Mouse (Mus musculus) embryonic facial prominence, embryonic 11.5 days (tissue): Measurements from ENCODE around the gene Myo1c. TPM values are rescaled to one million over a fixed set of nuclear protein-coding genes. Genes with fewer than 3 reads are reported as not detected.

Experiments
- ATAC-seq: fragments of 200-750 bp; cut with Nextera tagmentation; replicated peaks from 2 replicates; pipeline ENCODE4 v1.8.0; 2017; ENCODE audit warnings: low read depth; ENCODE audit not compliant: insufficient number of reproducible peaks, low FRiP score, low TSS enrichment
- DNase-seq: peaks from one replicate; pipeline ENCODE4 v3.0.0-alpha.2; 2015; ENCODE audit warnings: low spot score
- H3K27ac ChIP-seq: fragments of 300-500 bp; sonication (generic); replicated peaks from 2 replicates; pipeline ENCODE4 v1.5.1; 2014; ENCODE audit warnings: mild to moderate bottlenecking, low read depth, low read length, control low read depth
- H3K27me3 ChIP-seq: fragments of 300-500 bp; sonication (generic); 2 replicates; pipeline ENCODE4 v1.6.1; 2014; ENCODE audit warnings: mild to moderate bottlenecking, low read length, moderate library complexity, mixed read lengths; ENCODE audit not compliant: control insufficient read depth, insufficient read depth
- H3K36me3 ChIP-seq: fragments of 300-500 bp; sonication (generic); replicated peaks from 2 replicates; pipeline ENCODE4 v1.6.1; 2014; ENCODE audit warnings: low read depth, mild to moderate bottlenecking, low read length, moderate library complexity, mixed read lengths; ENCODE audit not compliant: control insufficient read depth, insufficient read depth
- H3K4me1 ChIP-seq: fragments of 300-500 bp; sonication (generic); 2 replicates; pipeline ENCODE4 v1.6.1; 2014; ENCODE audit warnings: low read length, mixed read lengths; ENCODE audit not compliant: control insufficient read depth, insufficient read depth
- H3K4me2 ChIP-seq: fragments of 300-500 bp; sonication (generic); 2 replicates; pipeline ENCODE4 v1.6.1; 2014; ENCODE audit warnings: low read depth, mild to moderate bottlenecking, control low read depth, low read length, moderate library complexity
- H3K4me3 ChIP-seq: fragments of 300-500 bp; sonication (generic); 2 replicates; pipeline ENCODE4 v1.5.1; 2014; ENCODE audit warnings: low read depth, low read length, control low read depth
- H3K9ac ChIP-seq: fragments of 300-500 bp; sonication (generic); replicated peaks from 2 replicates; pipeline ENCODE4 v1.6.1; 2014; ENCODE audit warnings: mild to moderate bottlenecking, control low read depth, low read length
- H3K9me3 ChIP-seq: fragments of 300-500 bp; sonication (generic); replicated peaks from 2 replicates; pipeline ENCODE4 v1.6.1; 2016; ENCODE audit warnings: mild to moderate bottlenecking, low read length, inconsistent platforms, mixed read lengths; ENCODE audit not compliant: control insufficient read depth
- WGBS: fragments of 180-500 bp; shearing (Covaris S2); extraction: QIAGEN DNeasy Blood & Tissue Kit; methylation state at CpG from one replicate; pipeline ENCODE4 v1.1.7; 2014; 5-methylcytosine and 5-hydroxymethylcytosine counted together
- polyA plus RNA-seq: library from polyadenylated mRNA; unstranded; fragments of >200 nt; fragmentation: Nextera tagmentation; extraction: Ambion mirVana; gene quantifications from 2 replicates; pipeline ENCODE4 v1.2.1, GENCODE M21; 2014

The Myo1c gene
- polyA plus RNA-seq, 1 experiment from 2014 or later: 14.1 TPM

- H3K9me3 ChIP-seq: no peaks in the 10 kb centered on the region
- peaks cover 9% of the 10 kb centered on the region for H3K4me1 ChIP-seq
- no peak overlapping the region for H3K27ac ChIP-seq
- H3K4me2 ChIP-seq: peak overlapping the region; percentile 89
- peaks cover 15% of the 10 kb centered on the region for H3K27me3 ChIP-seq
- peak overlapping the region; percentile 53 for H3K4me3 ChIP-seq
- DNase-seq (peak; percentile 69), ATAC-seq (no peak; the same call in 1 of the 2 replicates)
- H3K36me3 ChIP-seq: no peaks in the 10 kb centered on the region
- WGBS: under 1% methylated on average over 78 of the region's 78 CpGs
- H3K9ac ChIP-seq: peak overlapping the region; percentile 74
Measured at GRCm38 (mm10) chr11:75655621-75656545, 5.6 kb downstream of the Myo1c start.

- peak overlapping the region; percentile 74 for H3K9ac ChIP-seq
- no peaks in the 10 kb centered on the region for H3K36me3 ChIP-seq
- peaks cover 15% of the 10 kb centered on the region for H3K27me3 ChIP-seq
Measured at GRCm38 (mm10) chr11:75656621-75657590, 6.6 kb downstream of the Myo1c start.

GRCm38 (mm10) chr11:75657841-75658240 lies 7.5 kb downstream of the Myo1c start:
- no peaks in the 10 kb centered on the region for H3K36me3 ChIP-seq
- H3K4me3 ChIP-seq: no peak overlapping the region
- no peak for DNase-seq
- H3K27ac ChIP-seq: no peak overlapping the region
- ATAC-seq: no peak
- no peaks in the 10 kb centered on the region for H3K9me3 ChIP-seq
- H3K27me3 ChIP-seq: peaks cover 9% of the 10 kb centered on the region
- H3K9ac ChIP-seq: no peak overlapping the region
- peaks cover 4% of the 10 kb centered on the region; the same call in 1 of the 2 replicates for H3K4me1 ChIP-seq
- no peak overlapping the region for H3K4me2 ChIP-seq

More at GRCm38 (mm10) chr11:75656621-75657590, 6.6 kb downstream of the Myo1c start:
- Histone ChIP-seq H3K4me3 (peak overlapping the region; percentile 53), H3K4me2 (peak overlapping the region; percentile 89), H3K9me3 (no peaks in the 10 kb centered on the region), H3K27ac (no peak overlapping the region), H3K4me1 (peaks cover 9% of the 10 kb centered on the region)
- ATAC-seq (no peak), DNase-seq (no peak)
- WGBS: 60% methylated on average over 20 of the region's 20 CpGs

- no peak overlapping the region for H3K4me2 ChIP-seq
- H3K36me3 ChIP-seq: no peaks in the 10 kb centered on the region
- ATAC-seq: no peak
- peaks cover 2% of the 10 kb centered on the region; the same call in 1 of the 2 replicates for H3K4me1 ChIP-seq
- no peaks in the 10 kb centered on the region for H3K9me3 ChIP-seq
- no peak overlapping the region for H3K27ac ChIP-seq
- H3K9ac ChIP-seq: no peak overlapping the region
- no peak for DNase-seq
- WGBS: 90% methylated on average over 13 of the region's 13 CpGs
- peaks cover 6% of the 10 kb centered on the region for H3K27me3 ChIP-seq
- no peak overlapping the region for H3K4me3 ChIP-seq
Measured at GRCm38 (mm10) chr11:75658311-75658710, 8.0 kb downstream of the Myo1c start.

- ATAC-seq: no peak
- H3K4me2 ChIP-seq: no peak overlapping the region
- 82% methylated on average over 14 of the region's 14 CpGs for WGBS
Measured at GRCm38 (mm10) chr11:75658996-75659750, 8.9 kb downstream of the Myo1c start.

GRCm38 (mm10) chr11:75660081-75660590 lies 9.8 kb downstream of the Myo1c start:
- Histone ChIP-seq H3K4me2 (no peak overlapping the region), H3K9ac (no peak overlapping the region), H3K27ac (no peak overlapping the region), H3K9me3 (no peaks in the 10 kb centered on the region), H3K4me1 (no peaks in the 10 kb centered on the region), H3K4me3 (no peak overlapping the region), H3K27me3 (no peaks in the 10 kb centered on the region), H3K36me3 (no peaks in the 10 kb centered on the region)
- ATAC-seq: no peak
- 94% methylated on average over 12 of the region's 12 CpGs for WGBS
- DNase-seq: no peak

More at GRCm38 (mm10) chr11:75658996-75659750, 8.9 kb downstream of the Myo1c start:
- no peak overlapping the region for H3K27ac ChIP-seq
- H3K36me3 ChIP-seq: no peaks in the 10 kb centered on the region
- H3K27me3 ChIP-seq: no peaks in the 10 kb centered on the region; the same call in 1 of the 2 replicates
- no peak overlapping the region for H3K4me3 ChIP-seq
- no peaks in the 10 kb centered on the region for H3K9me3 ChIP-seq
- H3K9ac ChIP-seq: no peak overlapping the region
- DNase-seq: no peak
- H3K4me1 ChIP-seq: no peaks in the 10 kb centered on the region
